Mouse (Mus musculus): ENCODE results near the gene Spats1. TPM values are rescaled to one million over a fixed set of nuclear protein-coding genes. Genes with fewer than 3 reads are reported as not detected.

Spats1 gene
- polyA plus RNA-seq, 1 experiment from 2014 or later = 1.6 TPM

Other genes starting within 250 kb of the Spats1 start
- gene Cdc5l, start 41.7 kb downstream of the Spats1 start, polyA plus RNA-seq (2015; fragmentation: Nextera tagmentation; extraction: Ambion mirVana) = 61.3 and 62.1 TPM in 2 replicates
- gene Aars2, start 31.4 kb upstream of the Spats1 start, polyA plus RNA-seq (2015; fragmentation: Nextera tagmentation; extraction: Ambion mirVana) = 19.7 and 20.5 TPM in 2 replicates
- gene Tcte1, start 48.0 kb upstream of the Spats1 start, polyA plus RNA-seq (2015; fragmentation: Nextera tagmentation; extraction: Ambion mirVana) = 6.0 and 6.2 TPM in 2 replicates
- 32.1 and 33.9 TPM in 2 replicates for gene Tmem151b, start 74.3 kb upstream of the Spats1 start, polyA plus RNA-seq (2015; fragmentation: Nextera tagmentation; extraction: Ambion mirVana)
- gene Nfkbie, start 80.3 kb upstream of the Spats1 start, polyA plus RNA-seq (2015; fragmentation: Nextera tagmentation; extraction: Ambion mirVana) = 3.5 and 5.3 TPM in 2 replicates
- 85.5 and 93.4 TPM in 2 replicates for gene Slc35b2, start 88.5 kb upstream of the Spats1 start, polyA plus RNA-seq (2015; fragmentation: Nextera tagmentation; extraction: Ambion mirVana)
- gene Hsp90ab1, start 97.9 kb upstream of the Spats1 start, polyA plus RNA-seq (2015; fragmentation: Nextera tagmentation; extraction: Ambion mirVana) = 1,488 and 1,537 TPM in 2 replicates
- 30.7 and 33.0 TPM in 2 replicates for gene Slc29a1, start 124.2 kb upstream of the Spats1 start, polyA plus RNA-seq (2015; fragmentation: Nextera tagmentation; extraction: Ambion mirVana)
- gene Mymx, start 126.7 kb upstream of the Spats1 start, polyA plus RNA-seq (2015; fragmentation: Nextera tagmentation; extraction: Ambion mirVana) = not detected in 2 replicates
- gene Capn11, start 183.9 kb upstream of the Spats1 start, polyA plus RNA-seq (2015; fragmentation: Nextera tagmentation; extraction: Ambion mirVana) = 0.65 and 1.2 TPM in 2 replicates
- gene Mrpl14, start 210.9 kb upstream of the Spats1 start, polyA plus RNA-seq (2015; fragmentation: Nextera tagmentation; extraction: Ambion mirVana) = 118 and 124 TPM in 2 replicates
- gene Tmem63b, start 211.5 kb upstream of the Spats1 start, polyA plus RNA-seq (2015; fragmentation: Nextera tagmentation; extraction: Ambion mirVana) = 173 and 177 TPM in 2 replicates

Measured in midbrain, embryonic 15.5 days (tissue).